Mouse (Mus musculus) embryonic facial prominence, embryonic 12.5 days (tissue): ENCODE results near the gene Sh3bgrl. TPM values are rescaled to one million over a fixed set of nuclear protein-coding genes. Genes with fewer than 3 reads are reported as not detected.

ENCODE experiments used
- ATAC-seq: fragments of 200-750 bp; cut with Nextera tagmentation; 2 replicates; pipeline ENCODE4 v1.8.0; 2017; ENCODE audit not compliant: insufficient number of reproducible peaks, insufficient read depth, low FRiP score, low TSS enrichment
- H3K27ac ChIP-seq: fragments of 300-500 bp; sonication (generic); 2 replicates; pipeline ENCODE4 v1.5.1; 2016; ENCODE audit warnings: mild to moderate bottlenecking
- H3K27me3 ChIP-seq: fragments of 300-500 bp; sonication (generic); 2 replicates; pipeline ENCODE4 v1.6.1; 2016; ENCODE audit warnings: mild to moderate bottlenecking, moderate library complexity
- H3K36me3 ChIP-seq: fragments of 300-500 bp; sonication (generic); 2 replicates; pipeline ENCODE4 v1.6.1; 2016; ENCODE audit warnings: mild to moderate bottlenecking
- H3K4me1 ChIP-seq: fragments of 300-500 bp; sonication (generic); 2 replicates; pipeline ENCODE4 v1.6.1; 2016
- H3K4me2 ChIP-seq: fragments of 300-500 bp; sonication (generic); replicated peaks from 2 replicates; pipeline ENCODE4 v1.6.1; 2016; ENCODE audit warnings: mild to moderate bottlenecking, moderate library complexity
- H3K4me3 ChIP-seq: fragments of 300-500 bp; sonication (generic); 2 replicates; pipeline ENCODE4 v1.5.1; 2016; ENCODE audit warnings: mild to moderate bottlenecking
- H3K9ac ChIP-seq: fragments of 300-500 bp; sonication (generic); 2 replicates; pipeline ENCODE4 v1.6.1; 2016; ENCODE audit warnings: mild to moderate bottlenecking, moderate library complexity
- H3K9me3 ChIP-seq: fragments of 300-500 bp; sonication (generic); 2 replicates; pipeline ENCODE4 v1.6.1; 2016; ENCODE audit warnings: mild to moderate bottlenecking, moderate library complexity
- WGBS: fragments of 180-500 bp; shearing (Covaris S2); methylation state at CpG from one replicate; pipeline ENCODE4 v1.1.7; 2016; 5-methylcytosine and 5-hydroxymethylcytosine counted together
- polyA plus RNA-seq: library from polyadenylated mRNA; unstranded; fragments of >200 nt; fragmentation: Nextera tagmentation; extraction: Ambion mirVana; gene quantifications from 2 replicates; pipeline ENCODE4 v1.2.1, GENCODE M21; 2016

Sh3bgrl gene
- polyA plus RNA-seq, 1 experiment from 2014 or later: 193 TPM

GRCm38 (mm10) chrX:109184706-109185478, 89.7 kb downstream of the Sh3bgrl start:
- H3K27ac ChIP-seq: no peak overlapping the region
- H3K36me3 ChIP-seq: no peaks in the 10 kb centered on the region
- no peak for ATAC-seq
- H3K27me3 ChIP-seq: no peaks in the 10 kb centered on the region
- no peaks in the 10 kb centered on the region for H3K9me3 ChIP-seq
- H3K4me3 ChIP-seq: no peak overlapping the region
- H3K9ac ChIP-seq: no peak overlapping the region
- H3K4me2 ChIP-seq: no peak overlapping the region
- 81% methylated on average over 4 of the region's 4 CpGs for WGBS
- H3K4me1 ChIP-seq: no peaks in the 10 kb centered on the region

GRCm38 (mm10) chrX:109189607-109190006, 94.4 kb downstream of the Sh3bgrl start:
- Histone ChIP-seq H3K9ac (no peak overlapping the region), H3K4me2 (no peak overlapping the region), H3K27ac (no peak overlapping the region), H3K4me3 (no peak overlapping the region), H3K36me3 (no peaks in the 10 kb centered on the region), H3K4me1 (no peaks in the 10 kb centered on the region), H3K27me3 (no peaks in the 10 kb centered on the region), H3K9me3 (no peaks in the 10 kb centered on the region)
- 79% methylated on average over 4 of the region's 4 CpGs for WGBS
- ATAC-seq: no peak

DNA sequence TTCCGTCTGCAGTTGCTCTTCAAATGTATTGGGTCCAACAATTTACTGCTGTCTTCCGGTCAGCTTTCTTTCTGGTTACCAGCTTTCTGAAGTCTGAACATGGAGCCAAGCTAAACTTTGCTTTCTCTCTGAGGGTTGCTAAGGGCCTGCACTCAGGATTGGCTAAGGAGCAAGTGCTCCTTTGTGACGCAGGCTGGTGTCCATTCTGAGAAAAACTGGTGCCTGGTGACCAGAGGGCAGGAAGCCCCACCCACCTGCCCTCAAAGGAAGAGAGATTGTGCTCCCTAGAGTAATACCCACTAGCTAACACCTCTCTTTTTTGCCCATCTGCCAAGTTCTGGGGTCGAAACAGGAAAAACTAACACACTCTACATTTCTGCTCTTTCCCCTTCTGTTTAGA, 95.8 kb downstream of the Sh3bgrl start:
- H3K4me2 ChIP-seq: no peak overlapping the region
- H3K36me3 ChIP-seq: no peaks in the 10 kb centered on the region
- WGBS: 58% methylated on average over 4 of the region's 4 CpGs
- no peaks in the 10 kb centered on the region for H3K27me3 ChIP-seq
- H3K4me1 ChIP-seq: no peaks in the 10 kb centered on the region
- no peak overlapping the region for H3K4me3 ChIP-seq
- no peak for ATAC-seq
- no peaks in the 10 kb centered on the region for H3K9me3 ChIP-seq
- no peak overlapping the region for H3K9ac ChIP-seq
- no peak overlapping the region for H3K27ac ChIP-seq

DNA sequence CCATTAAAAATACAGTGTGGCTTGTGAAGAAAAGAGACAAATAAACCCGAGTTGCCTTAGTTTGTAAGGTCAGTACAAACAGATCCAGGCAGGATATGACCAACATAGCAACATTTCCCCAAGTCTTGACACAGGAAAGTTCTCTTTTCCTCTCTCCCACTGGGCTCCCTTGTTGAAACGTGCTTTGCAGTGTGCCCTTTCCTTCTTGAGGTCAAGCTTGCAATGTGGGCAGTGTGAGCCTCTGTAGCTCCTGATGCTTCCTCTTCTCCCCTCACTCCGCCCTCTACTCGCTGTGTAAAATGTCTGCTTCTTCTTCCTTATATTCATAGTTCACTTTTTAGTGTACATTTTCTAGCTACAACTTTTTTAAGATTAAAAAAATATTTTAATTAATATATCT, 96.3 kb downstream of the Sh3bgrl start:
- Histone ChIP-seq H3K27me3 (no peaks in the 10 kb centered on the region), H3K9me3 (no peaks in the 10 kb centered on the region), H3K36me3 (no peaks in the 10 kb centered on the region), H3K4me2 (no peak overlapping the region), H3K4me1 (no peaks in the 10 kb centered on the region), H3K27ac (no peak overlapping the region), H3K9ac (no peak overlapping the region), H3K4me3 (no peak overlapping the region)
- WGBS: 47% methylated on average over 4 of the region's 4 CpGs
- ATAC-seq: no peak

DNA sequence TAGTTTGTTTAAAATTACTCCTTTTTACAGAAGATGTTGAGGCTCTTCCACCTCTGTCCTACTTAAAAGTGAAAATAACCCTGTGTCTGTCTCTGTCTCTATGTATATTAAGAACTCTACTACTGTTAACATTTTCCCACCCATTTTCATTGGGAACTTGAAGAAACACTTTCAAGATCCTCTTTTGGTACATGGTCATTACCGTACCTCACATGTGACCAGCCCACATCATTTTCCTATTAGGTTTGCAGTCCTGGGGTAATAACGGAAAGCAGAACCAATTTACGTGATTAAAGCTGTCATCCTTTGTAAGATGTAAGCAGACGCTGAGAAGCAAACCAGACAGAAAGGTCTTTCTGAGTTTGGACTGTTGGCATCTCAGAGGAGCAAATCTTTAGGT, 101.3 kb downstream of the Sh3bgrl start, which contains the start of gene Gm6377:
Gm6377 (plus strand) TSS at position 289 of the 400 bp plus-strand sequence.
- 41% methylated on average over 4 of the region's 4 CpGs for WGBS

GRCm38 (mm10) chrX:109207843-109208242, 112.7 kb downstream of the Sh3bgrl start:
- Histone ChIP-seq H3K4me3 (no peak overlapping the region), H3K9me3 (no peaks in the 10 kb centered on the region), H3K27ac (no peak overlapping the region), H3K36me3 (no peaks in the 10 kb centered on the region), H3K4me1 (no peaks in the 10 kb centered on the region), H3K9ac (no peak overlapping the region), H3K4me2 (no peak overlapping the region), H3K27me3 (no peaks in the 10 kb centered on the region)
- no peak for ATAC-seq

More for the DNA sequence above, 101.3 kb downstream of the Sh3bgrl start, which contains the start of gene Gm6377:
- H3K4me3 ChIP-seq: no peak within 1 kb of the TSS
- no peak within 1 kb of the TSS for H3K27ac ChIP-seq
- ATAC-seq: no peak
- H3K36me3 ChIP-seq: no peaks in the 10 kb centered on the region
- H3K4me1 ChIP-seq: no peaks in the 10 kb centered on the region
- H3K4me2 ChIP-seq: no peak within 1 kb of the TSS
- no peaks in the 10 kb centered on the region for H3K27me3 ChIP-seq
- no peaks in the 10 kb centered on the region for H3K9me3 ChIP-seq
- no peak within 1 kb of the TSS for H3K9ac ChIP-seq

DNA sequence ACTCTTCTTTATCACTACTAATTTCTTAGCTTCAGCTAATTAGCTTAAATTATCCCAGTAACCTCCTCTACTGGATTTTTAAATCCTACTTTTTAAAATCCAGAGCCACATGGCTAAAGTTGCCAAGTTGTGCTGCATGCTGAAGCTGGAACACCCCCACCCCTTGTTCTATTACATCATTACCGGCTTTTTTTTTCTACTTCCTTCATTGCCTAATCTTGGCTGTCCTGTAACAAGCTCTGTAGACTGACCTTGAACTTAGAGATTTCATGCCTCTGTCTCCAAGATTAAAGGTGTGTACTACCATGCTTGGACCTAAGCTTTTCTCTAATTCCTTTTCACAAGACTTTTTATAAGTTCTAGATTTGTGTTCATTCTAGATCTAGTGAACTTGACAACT, 133.6 kb downstream of the Sh3bgrl start:
- Histone ChIP-seq H3K36me3 (no peaks in the 10 kb centered on the region), H3K4me1 (no peaks in the 10 kb centered on the region), H3K27me3 (no peaks in the 10 kb centered on the region), H3K9me3 (no peaks in the 10 kb centered on the region), H3K4me3 (no peak overlapping the region), H3K27ac (no peak overlapping the region), H3K9ac (no peak overlapping the region), H3K4me2 (no peak overlapping the region)
- 83% methylated on average over 1 of the region's 1 CpGs for WGBS
- ATAC-seq: no peak

DNA sequence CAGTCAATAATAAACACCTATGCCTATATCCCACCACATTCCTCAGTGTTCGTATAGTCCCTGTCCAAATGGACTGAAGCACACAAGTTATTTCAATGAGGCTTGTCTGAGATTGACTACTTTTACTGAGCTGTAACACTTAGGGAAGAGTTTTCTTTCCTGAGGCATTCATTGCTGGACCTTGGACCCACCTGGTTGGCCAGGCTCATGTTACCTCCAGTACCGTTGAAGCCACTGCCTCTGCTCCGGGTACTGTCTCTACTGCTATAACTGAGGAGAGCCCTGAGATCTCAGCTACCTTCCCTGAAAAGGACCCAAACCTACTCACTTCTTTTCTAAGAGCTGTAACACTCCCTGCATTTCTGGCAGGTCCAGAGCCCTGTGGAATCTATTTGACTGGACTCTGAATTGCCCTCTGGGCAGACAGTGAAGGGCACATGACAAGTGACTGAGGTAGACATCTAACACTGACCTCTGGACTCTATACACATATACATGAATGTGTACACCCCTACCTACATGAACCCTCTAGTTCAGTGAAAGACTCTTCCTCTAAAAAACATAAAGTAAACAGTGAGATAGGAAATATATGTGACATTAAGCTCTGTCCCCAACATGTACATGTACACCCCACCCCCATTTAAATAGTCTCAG, 140.3 kb downstream of the Sh3bgrl start:
- ATAC-seq: no peak
- no peak overlapping the region for H3K4me2 ChIP-seq
- 81% methylated on average over 3 of the region's 3 CpGs for WGBS
- H3K36me3 ChIP-seq: no peaks in the 10 kb centered on the region
- no peak overlapping the region for H3K4me3 ChIP-seq
- no peak overlapping the region for H3K9ac ChIP-seq
- H3K27me3 ChIP-seq: no peaks in the 10 kb centered on the region
- H3K27ac ChIP-seq: no peak overlapping the region
- no peaks in the 10 kb centered on the region for H3K9me3 ChIP-seq
- H3K4me1 ChIP-seq: no peaks in the 10 kb centered on the region

DNA sequence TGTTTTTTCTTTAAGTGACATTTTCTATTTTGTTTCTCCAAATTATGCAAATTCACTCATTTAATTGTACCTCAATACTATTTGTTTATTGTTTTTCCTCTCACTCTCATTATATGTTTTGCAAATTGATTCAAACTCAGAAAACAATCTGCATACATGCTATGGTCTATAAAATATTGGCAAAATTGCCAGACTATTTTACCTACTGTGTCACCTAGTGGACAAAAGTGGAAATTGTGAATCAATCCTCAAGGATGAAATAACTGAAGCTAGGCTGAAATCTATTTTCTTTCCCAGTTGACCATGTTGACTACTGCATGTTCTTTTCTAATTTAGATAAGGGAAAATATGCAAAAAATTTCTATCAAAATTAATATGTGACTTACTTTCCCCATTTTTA, 143.0 kb downstream of the Sh3bgrl start:
- H3K27me3 ChIP-seq: no peaks in the 10 kb centered on the region
- H3K36me3 ChIP-seq: no peaks in the 10 kb centered on the region
- H3K4me1 ChIP-seq: no peaks in the 10 kb centered on the region
- ATAC-seq: no peak
- H3K27ac ChIP-seq: no peak overlapping the region
- no peaks in the 10 kb centered on the region for H3K9me3 ChIP-seq
- no peak overlapping the region for H3K9ac ChIP-seq
- H3K4me3 ChIP-seq: no peak overlapping the region
- H3K4me2 ChIP-seq: no peak overlapping the region

Other genes with a start within 250 kb of the Sh3bgrl start
- 23.8 and 26.5 TPM in 2 replicates for gene Hmgn5, start 82.0 kb upstream of the Sh3bgrl start, polyA plus RNA-seq
- 0.09 TPM in 1 of 2 replicates, not detected in the other for gene Gm6377, start 101.4 kb downstream of the Sh3bgrl start, polyA plus RNA-seq